Mouse (Mus musculus): ENCODE measurements around the gene Tmem132c.

- TF ChIP-seq CTCF (IDR thresholded peaks at IDR 0.05; ENCODE audit: low read depth) (peak; percentile 63), EP300 (optimal IDR thresholded peaks at IDR 0.05) (no peak)
Measured at GRCm38 (mm10) chr5:127577419-127577818, 335.8 kb downstream of the Tmem132c start.

Measured in stomach, postnatal 0 days (tissue).